Mouse (Mus musculus) cerebellum, adult (tissue): ENCODE measurements at regions not wholly inside any gene's neighbourhood (a gene's known extent, or its start where the extent isn't known, plus 50 kb on each side); places are given as distances from the start of the nearest gene placed in this dataset.

Source experiments
- ATAC-seq: cut with Nextera tagmentation; 2 replicates; pipeline ENCODE4 v1.9.2; 2017; ENCODE audit warnings: mild to moderate bottlenecking, moderate library complexity, mixed read lengths; ENCODE audit not compliant: insufficient number of reproducible peaks, low FRiP score, low TSS enrichment

DNA sequence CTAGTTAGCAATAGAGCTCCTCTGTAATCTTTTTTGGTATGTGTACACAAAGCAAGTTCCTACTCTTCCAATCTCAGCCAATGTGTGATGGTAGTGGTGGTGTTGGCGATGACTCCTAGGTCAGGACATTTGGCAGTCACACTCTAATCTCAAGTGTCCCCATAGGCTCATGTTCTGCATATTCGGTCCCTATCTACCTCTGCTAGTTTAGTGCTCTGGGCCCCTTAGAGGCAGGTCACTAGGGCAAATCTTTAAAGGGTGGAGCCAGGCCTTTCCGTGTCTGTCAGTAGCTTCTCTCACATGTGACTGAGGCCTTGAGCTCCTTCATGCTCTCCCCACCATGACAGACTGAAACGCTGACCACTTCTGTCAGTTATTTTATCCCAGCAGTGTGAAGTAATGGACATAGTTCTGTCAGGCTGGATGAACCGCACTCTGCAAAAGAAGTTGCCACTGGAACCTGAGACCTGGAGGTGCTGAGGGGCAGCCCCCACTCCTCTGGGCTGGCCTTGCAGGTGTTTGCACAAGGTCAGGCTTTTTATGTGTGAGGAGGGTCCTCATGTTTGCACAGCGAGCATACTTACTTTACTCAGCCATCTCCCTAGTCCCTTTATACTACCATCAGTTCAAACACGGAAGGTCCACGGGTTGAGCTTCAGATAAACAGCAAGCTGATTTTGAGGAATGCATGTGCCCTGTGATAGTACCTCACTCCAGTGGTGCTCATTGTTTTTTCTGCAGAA, 75.3 kb upstream of the Ywhaq start:
- no peak for ATAC-seq

DNA sequence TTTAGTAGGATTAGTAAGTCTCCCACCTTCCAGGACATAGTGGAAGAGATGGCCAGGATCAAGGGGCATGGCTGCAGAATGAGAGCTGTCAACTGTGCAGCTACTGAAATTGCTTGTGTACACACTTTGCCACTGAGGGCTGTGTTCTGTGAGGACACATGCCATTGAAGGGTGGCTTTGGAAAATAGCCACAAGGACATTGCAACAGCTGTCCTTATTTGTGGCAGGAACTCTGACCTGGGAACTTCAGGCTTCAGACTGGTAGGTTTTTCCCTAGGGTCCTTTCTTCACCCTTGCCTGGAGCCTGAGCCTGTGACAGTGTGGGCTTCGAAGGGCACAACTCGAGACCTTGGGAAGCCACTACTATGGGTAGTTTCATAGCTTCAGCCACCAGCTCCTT, 64.2 kb upstream of the Ywhaq start:
- ATAC-seq: no peak

DNA sequence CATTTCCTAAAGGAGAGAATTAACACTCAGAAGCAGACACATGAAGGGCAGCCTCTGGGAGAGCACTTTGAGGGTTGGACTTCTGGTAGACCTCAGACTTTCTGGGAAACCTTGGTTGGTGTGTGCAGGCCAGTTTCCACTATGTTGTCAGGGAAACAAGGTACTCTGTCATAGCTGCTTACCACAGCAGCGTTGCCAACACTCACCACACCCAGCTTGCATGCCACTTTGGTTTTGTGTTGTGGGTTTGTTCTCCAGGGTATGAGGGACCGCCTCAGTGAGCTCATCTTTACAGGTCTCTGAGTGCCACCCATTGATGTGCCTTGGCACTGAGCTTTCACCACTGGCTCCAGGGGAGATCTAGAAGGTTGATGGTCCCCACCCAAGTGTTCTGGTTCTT, 62.8 kb upstream of the Ywhaq start:
- no peak for ATAC-seq

DNA sequence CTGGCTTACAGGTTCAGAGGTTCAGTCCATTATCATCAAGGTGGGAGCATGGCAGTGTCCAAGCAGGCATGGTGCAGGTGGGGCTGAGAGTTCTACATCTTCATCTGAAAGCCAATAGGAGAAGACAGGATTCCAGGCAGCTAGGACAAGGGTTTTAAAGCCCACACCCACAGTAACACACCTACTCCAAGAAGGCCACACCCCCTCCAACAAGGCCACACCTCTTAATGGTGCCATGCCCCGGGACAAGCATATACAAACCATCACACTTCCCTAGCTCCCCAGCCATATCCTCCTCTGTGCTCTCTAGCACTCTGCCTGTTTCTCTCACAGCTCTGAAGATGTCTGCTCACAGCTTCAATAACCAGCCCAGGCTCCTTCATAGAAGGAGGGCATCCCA, 61.8 kb upstream of the Ywhaq start:
- no peak for ATAC-seq

DNA sequence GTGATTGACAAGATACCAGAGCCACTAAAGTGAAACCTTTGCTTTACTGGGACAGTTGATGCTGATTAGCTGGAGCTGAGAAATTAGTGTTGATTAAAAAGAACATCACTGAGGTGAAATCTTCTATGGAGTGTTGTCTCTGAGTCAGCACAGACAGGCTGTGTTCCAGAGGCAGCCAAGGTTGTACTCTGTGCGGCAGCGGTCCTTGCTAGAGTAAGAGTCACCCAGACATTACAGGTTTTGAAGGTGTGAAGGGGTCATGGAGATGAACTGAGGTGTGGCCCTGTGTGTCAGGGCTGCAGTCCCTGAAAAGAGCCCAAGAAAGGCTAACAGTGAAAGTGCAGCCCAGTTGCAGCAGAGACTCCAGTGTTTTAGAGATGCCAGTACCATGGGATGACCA, 59.1 kb upstream of the Ywhaq start:
- no peak for ATAC-seq

DNA sequence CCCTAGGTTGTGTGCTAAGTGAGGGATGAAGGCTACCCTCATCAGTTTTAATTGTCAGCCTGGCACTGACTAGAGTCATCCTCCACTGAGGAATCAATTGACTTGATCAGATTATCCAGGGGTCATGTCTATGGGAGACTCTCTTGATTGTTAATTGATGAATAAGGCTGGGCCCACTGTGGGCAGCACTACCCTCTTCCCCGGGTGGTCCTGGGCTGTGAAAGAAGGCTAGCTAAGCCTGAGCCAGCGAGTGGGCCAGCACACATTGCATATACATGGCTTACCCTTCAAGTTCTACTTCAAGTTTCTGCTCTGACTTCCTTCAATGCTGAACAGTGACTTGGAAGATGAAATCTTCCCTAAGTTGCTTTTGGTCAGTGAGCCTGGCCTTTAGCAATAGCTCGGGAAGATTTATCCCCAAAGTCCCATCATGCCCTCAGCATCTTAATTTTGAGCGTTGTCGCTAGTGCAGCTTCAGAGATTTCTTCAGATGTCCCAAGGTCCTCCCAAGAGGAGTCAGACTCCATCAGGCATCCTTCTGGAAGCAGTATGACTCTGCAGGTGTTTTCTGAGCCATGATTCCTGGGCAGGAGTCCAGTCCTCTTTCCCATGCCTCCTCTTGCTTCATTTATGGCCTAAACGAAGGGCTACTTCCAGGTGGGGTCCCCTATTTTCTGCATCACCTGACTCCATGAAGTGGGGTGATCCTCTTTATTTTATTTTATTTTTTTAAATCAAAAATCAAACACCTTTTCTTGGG, 55.7 kb upstream of the Ywhaq start:
- 0 out of 2 replicates have a peak, but pooled peaks have one; percentile 23 for ATAC-seq

DNA sequence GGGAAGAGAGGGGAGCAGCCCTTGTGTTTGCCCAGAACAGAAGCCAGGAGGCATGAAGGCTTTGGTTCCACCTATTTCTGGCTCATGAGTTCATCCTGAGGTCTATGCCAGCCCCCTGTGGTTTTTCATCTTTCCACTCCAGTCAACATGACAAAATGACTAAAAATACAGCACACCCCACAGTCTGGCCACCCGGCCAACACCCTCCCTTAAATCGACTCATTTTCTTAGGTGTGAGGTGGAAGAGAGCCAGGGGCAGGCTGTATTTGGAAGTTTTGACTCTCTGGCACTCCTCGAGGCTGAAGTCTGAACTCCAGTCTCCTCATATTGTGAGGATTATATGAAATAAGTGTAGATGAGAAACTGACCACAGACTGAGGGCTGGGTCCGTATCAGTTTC, 55.0 kb upstream of the Ywhaq start:
- ATAC-seq: peak; percentile 95

DNA sequence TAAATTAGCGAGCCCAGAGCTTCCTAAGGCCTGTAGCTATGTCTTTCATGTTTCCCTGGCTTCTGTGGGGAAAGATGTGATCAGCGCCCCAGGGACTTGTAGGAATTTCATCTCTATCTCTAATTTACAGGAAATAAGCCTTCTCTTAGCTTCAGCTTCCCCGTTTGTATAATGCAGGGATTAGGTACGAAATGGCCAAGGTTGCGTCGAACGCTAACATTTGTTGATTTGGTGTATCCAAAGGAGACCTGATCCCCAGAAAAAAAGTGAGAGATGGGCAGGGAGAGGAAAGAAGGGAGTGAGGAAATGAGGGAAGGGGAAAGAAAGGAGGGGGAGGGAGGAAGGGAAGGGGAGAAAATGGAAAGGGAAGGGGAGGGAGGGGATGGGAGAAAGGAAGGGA, 54.5 kb upstream of the Ywhaq start:
- ATAC-seq: no peak

DNA sequence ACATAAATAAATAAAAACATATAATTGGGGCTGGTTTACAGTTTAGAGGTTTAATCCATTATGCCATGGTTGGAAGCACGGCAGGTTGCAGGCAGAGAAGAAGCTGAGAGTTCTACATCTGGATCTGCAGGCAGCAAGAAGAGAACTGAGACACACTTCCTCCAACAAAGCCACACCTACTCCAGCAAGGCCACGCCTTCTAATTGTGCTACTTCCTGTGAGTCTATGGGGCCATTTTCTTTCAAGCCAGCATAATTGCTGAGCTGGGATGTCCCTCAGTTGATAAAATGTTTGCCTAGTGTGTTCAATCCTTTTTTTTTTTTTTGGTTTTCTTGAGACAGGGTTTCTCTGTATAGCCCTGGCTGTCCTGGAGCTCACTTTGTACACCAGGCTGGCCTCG, 52.8 kb upstream of the Ywhaq start:
- no peak for ATAC-seq
